Mouse (Mus musculus): ENCODE data around the gene F7. TPM values are rescaled to one million over a fixed set of nuclear protein-coding genes. Genes with fewer than 3 reads are reported as not detected.
"Not testable (repeated sequence)": the region's sequence is repeated elsewhere in the genome, so short reads cannot be mapped to it uniquely, and the experiment has no call there.

The F7 gene
- polyA plus RNA-seq, 1 experiment: 1.3 TPM

GRCm38 (mm10) chr8:13073255-13073654 lies 47.4 kb downstream of the F7 start:
- no peak overlapping the region for H3K27ac ChIP-seq (ENCODE audit: control insufficient read depth, insufficient read depth, low read depth, low read length, poor library complexity)
- no peak overlapping the region for H3K4me3 ChIP-seq (replicated peaks; ENCODE audit: control insufficient read depth, low read depth, low read length)
- TF ChIP-seq POLR2A (IDR thresholded peaks at IDR 0.05; ENCODE audit: borderline replicate concordance, control insufficient read depth, low read depth, low read length): no peak
- TF ChIP-seq CTCF (IDR thresholded peaks at IDR 0.05; ENCODE audit: control insufficient read depth, insufficient read depth, low read length): no peak
- WGBS: 92% methylated on average over 11 of the region's 11 CpGs
- H3K4me1 ChIP-seq (ENCODE audit: control insufficient read depth, insufficient read depth, low read length): peaks cover 4% of the 10 kb centered on the region

GRCm38 (mm10) chr8:13075044-13075443 lies 49.2 kb downstream of the F7 start:
- 48% methylated on average over 8 of the region's 8 CpGs for WGBS
- peaks cover 4% of the 10 kb centered on the region for H3K4me1 ChIP-seq (ENCODE audit: control insufficient read depth, insufficient read depth, low read length)
- H3K4me3 ChIP-seq (replicated peaks; ENCODE audit: control insufficient read depth, low read depth, low read length): no peak overlapping the region
- TF ChIP-seq CTCF (IDR thresholded peaks at IDR 0.05; ENCODE audit: control insufficient read depth, insufficient read depth, low read length) (no peak), POLR2A (IDR thresholded peaks at IDR 0.05; ENCODE audit: borderline replicate concordance, control insufficient read depth, low read depth, low read length) (no peak)
- peak overlapping the region; percentile 20 for H3K27ac ChIP-seq (ENCODE audit: control insufficient read depth, insufficient read depth, low read depth, low read length, poor library complexity)

GRCm38 (mm10) chr8:13075579-13075978 lies 49.7 kb downstream of the F7 start:
- peak overlapping the region; percentile 35; the same call in 1 of the 2 replicates for H3K27ac ChIP-seq (ENCODE audit: control insufficient read depth, insufficient read depth, low read depth, low read length, poor library complexity)
- H3K4me1 ChIP-seq (ENCODE audit: control insufficient read depth, insufficient read depth, low read length); H3K4me3 ChIP-seq (replicated peaks; ENCODE audit: control insufficient read depth, low read depth, low read length): not testable (repeated sequence)
- WGBS: 84% methylated on average over 1 of the region's 1 CpGs

GRCm38 (mm10) chr8:13077542-13077941 lies 51.7 kb downstream of the F7 start:
- peaks cover 4% of the 10 kb centered on the region for H3K4me1 ChIP-seq (ENCODE audit: control insufficient read depth, insufficient read depth, low read length)
- H3K27ac ChIP-seq (ENCODE audit: control insufficient read depth, insufficient read depth, low read depth, low read length, poor library complexity): no peak overlapping the region
- H3K4me3 ChIP-seq (replicated peaks; ENCODE audit: control insufficient read depth, low read depth, low read length): no peak overlapping the region
- TF ChIP-seq POLR2A (IDR thresholded peaks at IDR 0.05; ENCODE audit: borderline replicate concordance, control insufficient read depth, low read depth, low read length): no peak
- no peak for TF ChIP-seq CTCF (IDR thresholded peaks at IDR 0.05; ENCODE audit: control insufficient read depth, insufficient read depth, low read length)
- 86% methylated on average over 7 of the region's 7 CpGs for WGBS

Other genes starting within 250 kb of the F7 start
- gene Mcf2l, start 152.2 kb upstream of the F7 start, polyA plus RNA-seq (2011; ENCODE audit: insufficient read depth, insufficient read length, low replicate concordance, missing spikeins): 8.8 and 17.3 TPM in 2 replicates
- gene F10, start 11.3 kb downstream of the F7 start, polyA plus RNA-seq (2011; ENCODE audit: insufficient read depth, insufficient read length, low replicate concordance, missing spikeins): 8.0 and 27.9 TPM in 2 replicates
- gene Proz, start 34.9 kb downstream of the F7 start, polyA plus RNA-seq (2011; ENCODE audit: insufficient read depth, insufficient read length, low replicate concordance, missing spikeins): 0.34 and 0.70 TPM in 2 replicates
- gene Pcid2, start 79.4 kb downstream of the F7 start, polyA plus RNA-seq (2011; ENCODE audit: insufficient read depth, insufficient read length, low replicate concordance, missing spikeins): 16.6 and 19.1 TPM in 2 replicates
- 54.9 and 73.7 TPM in 2 replicates for gene Cul4a, start 79.6 kb downstream of the F7 start, polyA plus RNA-seq (2011; ENCODE audit: insufficient read depth, insufficient read length, low replicate concordance, missing spikeins)
- gene Lamp1, start 133.1 kb downstream of the F7 start, polyA plus RNA-seq (2011; ENCODE audit: insufficient read depth, insufficient read length, low replicate concordance, missing spikeins): 61.3 and 127 TPM in 2 replicates
- 6.8 and 20.6 TPM in 2 replicates for gene Grtp1, start 174.6 kb downstream of the F7 start, polyA plus RNA-seq (2011; ENCODE audit: insufficient read depth, insufficient read length, low replicate concordance, missing spikeins)
- 0.99 TPM in 1 of 2 replicates, not detected in the other for gene Adprhl1, start 228.1 kb downstream of the F7 start, polyA plus RNA-seq (2011; ENCODE audit: insufficient read depth, insufficient read length, low replicate concordance, missing spikeins)